Mouse (Mus musculus) inflammation-experienced regulatory T-cells, adult 6 months (primary cell): ENCODE data around the gene Uncx. TPM values are rescaled to one million over a fixed set of nuclear protein-coding genes. Genes with fewer than 3 reads are reported as not detected.

Experiments used
- ATAC-seq: one replicate; pipeline ENCODE4 v1.8.0; 2017
- polyA plus RNA-seq, 3 experiments: library from polyadenylated mRNA; unstranded; fragments of 100-300 nt; shearing (Covaris generic); gene quantifications; one replicate each; pipeline ENCODE4 v1.2.1; 2017

Gene Uncx
- polyA plus RNA-seq, result not detected

DNA sequence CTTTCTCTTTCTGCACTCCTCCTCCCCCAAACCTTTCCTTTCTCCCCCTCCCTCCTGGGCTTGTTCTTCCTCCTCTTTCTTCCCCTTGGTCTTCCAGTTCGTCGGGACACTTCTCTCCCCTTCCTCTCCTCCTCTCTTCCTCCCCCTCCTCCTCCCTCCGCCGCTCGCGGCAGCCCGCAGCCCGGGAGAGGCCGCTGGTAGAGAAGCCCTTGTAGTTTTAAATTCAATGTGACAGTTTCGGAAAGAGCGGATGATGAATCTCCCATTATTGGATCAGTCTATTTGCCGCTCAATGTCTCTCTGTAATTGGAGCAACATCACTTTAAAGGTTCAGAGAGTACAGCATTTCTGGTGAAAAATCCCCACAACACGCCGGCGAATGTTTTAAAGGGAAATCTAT lies at the start of gene Uncx:
Uncx (plus strand) TSS at position 281 of the 400 bp plus-strand sequence.
- ATAC-seq, result no peak

DNA sequence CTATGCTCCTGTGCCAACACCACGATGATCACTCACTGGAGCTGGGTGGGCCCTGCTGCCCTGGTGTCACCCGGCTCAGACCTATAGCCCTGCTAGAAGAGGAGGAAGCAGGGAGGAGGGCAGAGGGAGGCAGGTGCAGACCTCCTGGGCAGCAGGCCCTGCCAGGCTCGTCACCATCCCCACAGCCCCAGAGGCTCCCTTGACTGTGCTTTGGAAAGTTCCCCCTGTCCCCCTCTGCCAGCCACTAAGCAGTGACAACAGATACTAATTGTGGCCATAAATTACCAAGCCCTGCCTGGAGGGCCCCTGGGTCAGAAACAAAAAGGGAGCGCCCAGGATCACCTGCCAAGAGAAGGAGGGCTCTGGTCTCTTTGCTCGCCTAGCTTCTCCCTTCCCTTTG lies 49.6 kb upstream of the Uncx start:
- ATAC-seq, result no peak

- no peak for ATAC-seq
These were observed 48.1 kb upstream of the Uncx start for GRCm38 (mm10) chr5:139495019-139495669.

GRCm38 (mm10) chr5:139496939-139497338 lies 46.4 kb upstream of the Uncx start:
- no peak for ATAC-seq

DNA sequence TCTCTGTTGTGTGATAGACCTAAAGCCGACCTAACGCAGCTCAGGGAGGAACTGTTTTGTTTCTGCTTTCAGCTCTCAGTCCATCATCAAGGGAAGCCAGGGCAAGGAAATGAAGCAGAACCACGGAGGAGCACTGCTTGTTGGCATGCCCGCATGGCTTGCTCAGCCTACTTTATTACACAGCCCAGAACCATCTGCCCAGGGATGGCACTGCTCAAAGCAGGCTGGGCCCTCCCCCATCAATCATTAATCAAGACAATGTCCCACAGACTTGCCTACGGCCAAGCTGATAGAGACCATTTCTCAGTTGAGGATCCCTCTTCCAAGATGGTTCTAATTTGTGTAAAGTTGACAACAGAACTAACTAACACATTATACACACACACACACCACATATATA lies 44.5 kb upstream of the Uncx start:
- no peak for ATAC-seq

DNA sequence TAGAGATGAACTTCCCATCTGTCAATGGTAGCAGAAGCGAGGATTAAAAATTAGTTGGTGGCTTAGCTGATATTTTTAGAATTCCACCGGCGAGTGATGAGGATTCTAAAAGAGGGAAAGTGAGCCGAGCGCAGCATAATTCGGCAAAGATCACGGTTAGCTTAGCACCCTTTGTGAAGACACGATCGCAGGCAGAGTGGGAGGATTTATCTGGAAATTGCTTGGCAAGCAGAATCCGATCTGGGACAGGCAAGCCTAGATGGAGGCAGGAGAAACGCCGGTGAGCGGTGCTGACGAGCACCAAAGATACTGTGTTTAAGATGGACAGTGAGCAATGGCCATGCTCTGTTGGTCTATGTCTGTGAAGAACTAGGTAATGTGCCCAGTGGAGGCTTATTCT lies 41.0 kb upstream of the Uncx start:
- ATAC-seq, result no peak

DNA sequence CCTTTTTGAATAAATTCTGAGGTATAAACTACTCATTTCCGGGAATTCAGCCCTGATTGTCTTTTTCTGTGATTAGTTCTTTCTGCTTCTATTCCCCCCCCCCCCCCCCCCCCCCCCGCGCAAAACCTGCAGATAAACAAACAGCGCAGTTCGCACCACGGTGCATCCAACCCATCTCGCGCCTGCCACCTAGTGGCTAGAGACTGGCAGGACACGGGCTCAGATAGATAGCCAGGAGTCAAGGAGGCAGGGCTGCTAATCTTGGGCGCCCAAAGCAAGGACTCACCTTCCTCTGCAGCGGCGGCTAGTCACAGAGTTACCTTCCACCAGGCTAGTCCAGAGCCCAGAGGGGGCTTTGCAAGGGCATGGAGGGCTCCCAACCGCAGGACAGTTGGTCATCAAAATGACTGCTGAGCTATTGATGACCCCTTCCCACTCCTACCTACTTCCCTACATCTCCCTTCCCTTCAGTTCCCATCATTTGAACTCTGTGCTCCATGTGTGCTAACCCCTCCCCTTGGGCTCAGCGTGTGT lies 38.2 kb upstream of the Uncx start:
- ATAC-seq, result peak; percentile 58

DNA sequence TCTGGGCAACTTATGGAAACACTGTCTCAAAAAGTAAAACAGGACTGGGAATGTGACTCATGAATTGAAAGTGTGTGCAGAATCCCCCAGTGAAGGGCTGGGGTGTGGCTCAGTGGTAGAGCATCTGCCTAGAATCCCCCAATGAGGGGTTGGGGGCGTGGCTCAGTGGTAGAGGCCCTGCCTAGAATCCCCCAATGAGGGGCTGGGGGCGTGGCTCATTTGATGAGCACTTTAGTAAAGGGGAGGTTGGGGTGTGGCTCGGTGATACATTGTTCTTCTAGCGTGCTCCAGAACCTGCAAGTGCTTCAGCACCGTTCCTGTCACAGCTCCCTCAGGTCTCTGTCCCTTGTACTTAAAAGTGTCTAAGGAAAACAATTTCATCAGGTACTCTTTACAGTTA lies 37.1 kb upstream of the Uncx start:
- ATAC-seq, result no peak

DNA sequence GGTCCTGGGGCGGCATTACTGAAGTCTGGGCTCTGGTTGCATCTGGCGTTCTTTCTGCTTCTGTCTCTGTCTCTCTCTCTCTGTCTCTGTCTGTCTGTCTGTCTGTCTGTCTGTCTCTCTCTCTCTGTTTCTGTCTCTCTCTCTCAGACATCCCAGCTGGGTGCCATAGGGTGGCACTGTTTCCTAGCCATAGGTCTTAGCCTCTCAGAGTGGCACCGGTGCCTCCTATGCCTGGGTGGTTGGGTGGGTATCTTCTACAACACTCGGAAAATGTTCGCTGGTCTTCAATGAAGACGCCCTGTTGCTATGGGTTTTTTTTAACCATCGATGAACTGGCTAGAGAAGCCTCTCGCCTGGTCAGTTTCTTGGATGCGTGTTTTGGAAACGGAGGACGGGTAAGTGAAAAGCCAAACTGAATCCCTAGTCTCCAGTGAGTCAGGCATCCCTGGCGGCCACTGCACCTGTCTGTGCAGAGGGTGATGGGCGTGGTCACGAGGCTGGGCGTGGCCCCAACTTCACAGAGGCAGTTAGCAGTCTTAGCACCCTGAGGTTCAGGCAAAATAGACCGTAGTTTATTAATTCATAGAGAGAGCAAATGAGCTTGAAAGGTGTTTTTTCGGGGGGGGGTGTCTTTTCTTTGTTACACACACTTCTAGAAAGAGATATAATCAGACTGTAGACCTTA lies 32.5 kb upstream of the Uncx start:
- no peak for ATAC-seq

DNA sequence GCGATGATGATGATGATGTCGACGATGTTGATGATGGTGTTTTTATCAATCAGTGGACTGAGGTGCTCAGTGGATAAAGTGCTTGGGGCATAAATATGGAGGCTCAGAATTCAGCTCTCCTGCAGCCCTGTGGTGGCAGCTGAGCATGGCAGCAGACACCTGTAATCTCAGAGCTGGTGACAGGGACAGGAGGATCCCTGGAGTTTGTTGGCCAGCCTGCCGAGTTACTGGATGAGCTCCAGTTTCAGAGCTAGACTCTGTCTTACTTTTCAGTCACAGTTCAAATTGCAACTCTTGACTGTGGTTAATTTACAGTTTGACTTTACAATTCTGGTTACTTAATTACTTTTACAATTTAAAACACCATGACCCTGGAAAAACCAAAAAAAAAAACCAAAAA lies 31.1 kb upstream of the Uncx start:
- no peak for ATAC-seq

DNA sequence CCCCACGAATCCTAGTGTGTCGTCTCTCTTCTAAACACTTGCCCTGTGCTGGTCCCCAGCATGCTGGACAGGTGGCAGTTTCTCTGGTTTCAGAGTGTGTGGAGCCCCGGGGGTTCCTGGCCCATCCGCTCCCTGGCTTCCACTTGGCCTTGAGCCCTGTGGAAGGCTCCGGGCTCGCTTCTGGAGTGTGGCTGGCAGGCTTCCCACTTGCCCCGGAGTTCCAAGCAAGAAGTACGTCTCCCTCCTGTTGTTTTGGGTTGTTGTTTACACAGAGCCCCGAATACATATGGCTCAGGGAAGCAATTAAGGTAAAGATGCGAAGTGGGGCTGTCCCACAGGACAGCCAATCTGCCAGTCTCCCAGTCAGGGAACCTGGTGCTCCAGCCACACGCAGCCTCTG lies 27.0 kb upstream of the Uncx start:
- no peak for ATAC-seq

- no peak for ATAC-seq
These were observed 23.0 kb upstream of the Uncx start for GRCm38 (mm10) chr5:139520069-139520834.

DNA sequence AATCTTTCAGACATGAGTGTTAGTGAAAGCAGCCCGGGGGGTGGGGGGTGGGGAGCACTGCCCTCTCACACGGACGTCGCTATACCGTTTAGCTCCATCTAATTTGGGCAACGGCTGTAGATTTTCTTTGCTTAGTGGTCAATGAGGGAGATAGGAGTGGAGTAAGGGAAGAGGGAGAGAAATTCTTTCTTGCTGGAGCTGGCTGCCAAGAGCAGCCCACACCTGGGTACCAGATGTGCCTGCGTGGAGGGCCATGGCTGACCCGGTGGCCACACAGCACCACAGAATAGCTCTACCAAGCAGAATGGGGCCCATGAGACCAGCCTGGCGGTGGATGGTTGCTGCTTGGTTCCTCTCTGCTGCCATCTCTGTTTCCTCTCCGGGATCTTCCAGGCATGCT lies 21.3 kb upstream of the Uncx start:
- no peak for ATAC-seq

- ATAC-seq, result no peak
These were observed 14.4 kb upstream of the Uncx start for GRCm38 (mm10) chr5:139528851-139529250.

DNA sequence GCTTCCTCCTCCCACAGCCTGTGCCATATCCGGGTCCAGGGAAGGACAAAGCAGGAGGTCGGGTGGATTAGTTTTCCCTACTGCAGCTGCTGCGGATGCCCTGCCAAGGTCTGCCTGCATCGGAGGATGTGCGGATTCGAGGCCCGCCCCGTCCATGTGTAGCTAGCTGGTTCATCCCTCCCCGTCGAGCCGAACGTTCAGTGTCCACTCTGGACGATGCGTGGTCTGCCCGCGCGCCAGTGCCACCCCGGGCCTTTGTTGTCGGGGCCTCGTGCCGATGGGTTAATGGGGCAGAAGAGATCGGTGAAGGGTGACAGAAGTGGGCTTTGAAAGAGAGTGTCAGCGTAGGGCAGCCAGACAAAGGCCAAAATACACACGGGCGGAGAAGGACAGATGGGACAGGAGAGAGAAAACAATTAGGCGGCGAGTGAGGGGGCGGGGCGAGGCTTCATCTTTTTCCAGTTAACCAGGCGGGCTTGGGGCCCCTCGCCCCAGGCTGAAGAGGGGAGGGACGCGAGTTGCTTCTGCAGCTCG lies 7.8 kb upstream of the Uncx start:
- ATAC-seq, result no peak

- ATAC-seq, result no peak
These were observed 6.9 kb upstream of the Uncx start for GRCm38 (mm10) chr5:139536211-139536910.

DNA sequence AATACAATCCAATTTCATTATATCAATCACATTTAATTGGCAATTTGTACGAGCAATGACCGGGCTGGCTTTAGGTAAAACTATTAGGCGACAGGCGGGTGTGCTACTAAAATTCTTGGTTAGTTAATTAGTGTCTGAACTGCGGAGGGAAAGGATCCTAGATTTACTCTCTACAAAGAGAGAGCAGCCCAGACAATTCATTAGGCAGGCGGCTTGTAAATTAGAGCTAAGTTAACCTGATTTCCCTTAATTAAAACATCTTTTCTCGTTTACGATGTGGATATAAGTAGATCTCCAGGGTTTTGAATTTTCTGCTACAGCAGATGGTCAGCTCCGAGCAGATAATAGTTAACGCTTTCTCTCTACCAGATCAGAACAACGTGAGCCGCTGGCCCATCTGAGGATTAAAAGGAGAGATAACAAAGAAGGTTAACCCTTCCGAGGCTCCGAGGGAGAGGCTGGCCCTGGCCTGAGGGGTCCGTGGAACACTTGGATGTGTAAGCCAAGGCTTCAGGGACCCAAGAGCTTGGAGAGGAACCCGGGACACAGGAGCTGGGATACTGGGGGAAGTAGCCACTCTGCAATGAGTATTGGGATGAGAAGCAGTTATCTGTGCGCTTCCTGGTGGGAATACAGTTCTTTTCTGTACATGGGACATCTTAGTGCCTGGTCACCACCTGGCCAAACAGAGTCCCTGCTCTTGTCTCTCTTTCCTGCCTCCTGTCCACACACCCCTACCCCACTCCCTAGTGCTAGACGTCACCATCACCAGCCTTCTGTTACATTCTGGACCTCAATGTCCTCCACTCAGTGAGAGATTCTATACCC lies 6.2 kb upstream of the Uncx start:
- ATAC-seq, result no peak

DNA sequence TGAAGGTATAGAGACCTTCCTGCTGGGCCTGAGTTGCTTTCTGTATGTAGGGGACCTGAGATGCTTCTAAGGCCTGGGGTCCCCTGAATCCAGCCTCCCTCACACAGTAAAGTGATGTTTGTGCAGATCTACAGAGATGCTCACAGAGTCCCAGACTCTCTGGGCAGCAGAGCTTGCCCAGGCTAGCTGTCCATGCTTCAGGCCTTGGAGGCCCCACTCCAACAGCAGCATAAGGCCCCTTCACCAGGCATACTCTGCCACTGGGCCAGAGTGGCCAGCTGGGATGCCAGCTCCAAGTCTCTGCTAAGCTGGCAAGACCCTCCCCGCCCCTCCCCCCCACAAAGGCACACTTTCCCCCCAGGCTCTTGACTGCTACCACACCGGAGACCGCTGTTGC lies 5.6 kb upstream of the Uncx start:
- no peak for ATAC-seq

DNA sequence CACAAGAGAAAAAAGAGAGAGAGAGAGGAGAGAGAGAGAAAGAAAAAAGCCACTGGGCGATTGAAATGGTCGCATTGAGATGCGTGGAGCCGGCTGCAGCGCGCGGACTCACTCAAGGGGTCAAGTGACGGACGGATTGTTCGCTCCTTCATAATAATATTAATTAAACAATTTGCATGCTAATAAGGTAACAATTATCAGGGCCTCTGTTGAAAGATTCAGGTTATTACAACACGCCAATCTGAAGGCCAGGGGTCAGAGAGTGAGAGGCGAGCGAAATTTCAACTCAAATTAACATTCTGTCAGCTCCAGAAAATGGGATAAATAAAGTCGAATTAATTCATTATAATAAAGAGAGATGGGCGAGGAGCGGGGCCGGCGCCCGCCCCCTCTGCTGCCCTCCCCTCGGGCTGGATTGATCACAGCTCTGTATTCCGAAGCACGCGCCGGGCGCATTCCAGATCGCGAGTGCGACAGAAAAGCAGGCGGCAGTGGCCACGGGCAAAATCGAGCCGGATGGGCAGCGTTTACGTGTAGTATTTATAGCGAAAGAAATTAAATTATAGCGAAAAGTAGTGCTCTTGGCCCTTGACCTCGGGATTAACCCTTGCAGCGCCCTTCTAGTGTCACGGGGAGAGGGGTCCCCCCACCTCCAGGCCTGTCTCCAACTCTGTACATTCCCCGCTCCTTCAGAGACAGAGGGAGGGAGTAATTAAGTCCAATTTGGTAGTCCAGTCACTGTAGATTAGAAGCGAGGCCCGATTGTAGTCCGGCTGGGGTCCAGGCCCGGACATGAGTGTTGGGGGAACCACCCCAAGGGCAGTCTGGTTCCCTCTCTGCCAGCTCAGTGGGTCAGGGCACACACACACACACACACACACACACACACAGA lies 1.9 kb upstream of the Uncx start:
- no peak for ATAC-seq

- ATAC-seq, result no peak
These were observed 1.3 kb upstream of the Uncx start for GRCm38 (mm10) chr5:139542043-139542365.

GRCm38 (mm10) chr5:139542556-139542955 lies 738 bp upstream of the Uncx start:
- ATAC-seq, result no peak
